Mouse (Mus musculus): ENCODE results near the gene Gm20683. TPM values are rescaled to one million over a fixed set of nuclear protein-coding genes. Genes with fewer than 3 reads are reported as not detected.

Gm20683 gene
- polyA plus RNA-seq, 1 experiment: 0.67 TPM

- Histone ChIP-seq H3K4me2 (ENCODE audit: low read depth) (peak overlapping the region; percentile 88), H3ac (ENCODE audit: control insufficient read depth, insufficient read length) (no peak overlapping the region), H3K79me2 (ENCODE audit: control insufficient read depth, insufficient read depth) (peaks cover 5% of the 10 kb centered on the region), H3K4me3 (peak overlapping the region; percentile 32), H3K36me3 (ENCODE audit: control insufficient read depth, insufficient read depth) (no peaks in the 10 kb centered on the region), H3K27me3 (ENCODE audit: control insufficient read depth, insufficient read depth, insufficient read length) (no peaks in the 10 kb centered on the region)
- TF ChIP-seq TCF12 (IDR thresholded peaks at IDR 0.05; ENCODE audit: insufficient read depth, poor library complexity, severe bottlenecking) (no peak), E2F4 (IDR thresholded peaks at IDR 0.05; ENCODE audit: insufficient read depth) (no peak), REST (IDR thresholded peaks at IDR 0.05; ENCODE audit: insufficient read depth, insufficient read length) (no peak), USF1 (IDR thresholded peaks at IDR 0.05; ENCODE audit: low read depth) (no peak), CEBPB (IDR thresholded peaks at IDR 0.05; ENCODE audit: insufficient read depth, poor library complexity, severe bottlenecking) (no peak), SRF (IDR thresholded peaks at IDR 0.05; ENCODE audit: control insufficient read depth, insufficient read length, low read depth) (no peak), MYOG (IDR thresholded peaks at IDR 0.05; ENCODE audit: control insufficient read depth in 1 of 3, insufficient read depth in 1 of 3, insufficient read length in 2 of 3, low read depth in 2 of 3) (no peak), MAX (IDR thresholded peaks at IDR 0.05; ENCODE audit: low read depth) (no peak), MYOD1 (IDR thresholded peaks at IDR 0.05; ENCODE audit: control insufficient read depth in 1 of 3, insufficient read length in 2 of 3, low read depth in 2 of 3) (no peak), POLR2A (IDR thresholded peaks at IDR 0.05; ENCODE audit: insufficient read length, low read depth) (no peak), POLR2AphosphoS2 (IDR thresholded peaks at IDR 0.05; ENCODE audit: insufficient read length, low read depth) (no peak), TCF3 (IDR thresholded peaks at IDR 0.05; ENCODE audit: insufficient read length, low read depth) (no peak)
Measured at GRCm38 (mm10) chr17:25824362-25825142, 17.0 kb downstream of the Gm20683 start.

DNA sequence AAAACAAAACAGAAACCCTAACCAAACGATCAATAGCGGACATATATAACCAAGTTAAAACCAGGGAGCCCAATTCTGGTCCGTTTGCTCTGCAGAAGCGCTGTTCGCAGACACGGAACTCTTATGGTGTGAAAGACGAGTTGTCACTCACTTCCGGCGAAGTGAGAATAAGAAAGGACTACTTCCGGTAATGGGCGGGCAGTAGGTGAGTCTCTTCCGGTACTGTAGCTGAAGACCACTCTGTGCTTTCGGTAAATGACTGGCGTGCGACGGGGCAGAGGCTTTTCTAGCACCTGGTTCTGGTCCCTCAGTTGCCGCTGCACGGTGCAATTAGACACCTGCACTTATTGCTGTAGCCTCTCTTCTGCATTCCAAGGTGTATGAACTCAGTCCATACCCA is 18.1 kb downstream of the Gm20683 start, which contains the start of gene Wdr24:
Gene Wdr24, plus strand, starts transcription at position 176 of the 400 bp plus-strand sequence.
- H3K79me2 ChIP-seq (ENCODE audit: control insufficient read depth, insufficient read depth): no peaks in the 10 kb centered on the region
- TF ChIP-seq MAX (IDR thresholded peaks at IDR 0.05; ENCODE audit: low read depth) (peak; percentile 60), POLR2AphosphoS2 (IDR thresholded peaks at IDR 0.05; ENCODE audit: insufficient read length, low read depth) (peak; percentile 57), SRF (IDR thresholded peaks at IDR 0.05; ENCODE audit: control insufficient read depth, insufficient read length, low read depth) (peak; percentile 52), CEBPB (IDR thresholded peaks at IDR 0.05; ENCODE audit: insufficient read depth, poor library complexity, severe bottlenecking) (no peak), POLR2A (IDR thresholded peaks at IDR 0.05; ENCODE audit: insufficient read length, low read depth) (peak; percentile 62), MYOG (IDR thresholded peaks at IDR 0.05; ENCODE audit: control insufficient read depth in 1 of 3, insufficient read depth in 1 of 3, insufficient read length in 2 of 3, low read depth in 2 of 3) (no peak), REST (IDR thresholded peaks at IDR 0.05; ENCODE audit: insufficient read depth, insufficient read length) (no peak)
- H3K36me3 ChIP-seq (ENCODE audit: control insufficient read depth, insufficient read depth): no peaks in the 10 kb centered on the region
- no peak within 1 kb of the TSS for H3ac ChIP-seq (ENCODE audit: control insufficient read depth, insufficient read length)
- H3K4me2 ChIP-seq (ENCODE audit: low read depth): peak within 1 kb of the TSS; percentile 88
- no peaks in the 10 kb centered on the region for H3K27me3 ChIP-seq (ENCODE audit: control insufficient read depth, insufficient read depth, insufficient read length)
- peak within 1 kb of the TSS; percentile 32 for H3K4me3 ChIP-seq

GRCm38 (mm10) chr17:25818851-25819780 is 22.4 kb downstream of the Gm20683 start:
- H3ac ChIP-seq (ENCODE audit: control insufficient read depth, insufficient read length): no peak overlapping the region
- no peaks in the 10 kb centered on the region for H3K27me3 ChIP-seq (ENCODE audit: control insufficient read depth, insufficient read depth, insufficient read length)
- TF ChIP-seq MAX (IDR thresholded peaks at IDR 0.05; ENCODE audit: low read depth) (no peak), E2F4 (IDR thresholded peaks at IDR 0.05; ENCODE audit: insufficient read depth) (no peak), TCF12 (IDR thresholded peaks at IDR 0.05; ENCODE audit: insufficient read depth, poor library complexity, severe bottlenecking) (no peak), TCF3 (IDR thresholded peaks at IDR 0.05; ENCODE audit: insufficient read length, low read depth) (no peak), MYOD1 (IDR thresholded peaks at IDR 0.05; ENCODE audit: control insufficient read depth in 1 of 3, insufficient read length in 2 of 3, low read depth in 2 of 3) (peak in 1 of 3 experiments; percentile 26), SRF (IDR thresholded peaks at IDR 0.05; ENCODE audit: control insufficient read depth, insufficient read length, low read depth) (no peak), CEBPB (IDR thresholded peaks at IDR 0.05; ENCODE audit: insufficient read depth, poor library complexity, severe bottlenecking) (no peak), MYOG (IDR thresholded peaks at IDR 0.05; ENCODE audit: control insufficient read depth in 1 of 3, insufficient read depth in 1 of 3, insufficient read length in 2 of 3, low read depth in 2 of 3) (no peak)
- H3K79me2 ChIP-seq (ENCODE audit: control insufficient read depth, insufficient read depth): no peaks in the 10 kb centered on the region
- H3K4me2 ChIP-seq (ENCODE audit: low read depth): peak overlapping the region; percentile 18
- H3K4me3 ChIP-seq: no peak overlapping the region
- no peaks in the 10 kb centered on the region for H3K36me3 ChIP-seq (ENCODE audit: control insufficient read depth, insufficient read depth)

- TF ChIP-seq MYOG (IDR thresholded peaks at IDR 0.05; ENCODE audit: control insufficient read depth in 1 of 3, insufficient read depth in 1 of 3, insufficient read length in 2 of 3, low read depth in 2 of 3) (no peak), POLR2A (IDR thresholded peaks at IDR 0.05; ENCODE audit: insufficient read length, low read depth) (no peak), REST (IDR thresholded peaks at IDR 0.05; ENCODE audit: insufficient read depth, insufficient read length) (no peak), CEBPB (IDR thresholded peaks at IDR 0.05; ENCODE audit: insufficient read depth, poor library complexity, severe bottlenecking) (no peak), MYOD1 (IDR thresholded peaks at IDR 0.05; ENCODE audit: control insufficient read depth in 1 of 3, insufficient read length in 2 of 3, low read depth in 2 of 3) (no peak), POLR2AphosphoS2 (IDR thresholded peaks at IDR 0.05; ENCODE audit: insufficient read length, low read depth) (no peak), MAX (IDR thresholded peaks at IDR 0.05; ENCODE audit: low read depth) (no peak), E2F4 (IDR thresholded peaks at IDR 0.05; ENCODE audit: insufficient read depth) (no peak), USF1 (IDR thresholded peaks at IDR 0.05; ENCODE audit: low read depth) (no peak), SRF (IDR thresholded peaks at IDR 0.05; ENCODE audit: control insufficient read depth, insufficient read length, low read depth) (no peak), TCF12 (IDR thresholded peaks at IDR 0.05; ENCODE audit: insufficient read depth, poor library complexity, severe bottlenecking) (no peak), TCF3 (IDR thresholded peaks at IDR 0.05; ENCODE audit: insufficient read length, low read depth) (no peak)
- Histone ChIP-seq H3ac (ENCODE audit: control insufficient read depth, insufficient read length) (no peak overlapping the region), H3K27me3 (ENCODE audit: control insufficient read depth, insufficient read depth, insufficient read length) (no peaks in the 10 kb centered on the region)
Measured at GRCm38 (mm10) chr17:25817662-25818061, 23.9 kb downstream of the Gm20683 start.

More at GRCm38 (mm10) chr17:25817662-25818061, 23.9 kb downstream of the Gm20683 start:
- Histone ChIP-seq H3K79me2 (ENCODE audit: control insufficient read depth, insufficient read depth) (no peaks in the 10 kb centered on the region), H3K4me3 (no peak overlapping the region), H3K4me2 (ENCODE audit: low read depth) (no peak overlapping the region), H3K36me3 (ENCODE audit: control insufficient read depth, insufficient read depth) (no peaks in the 10 kb centered on the region)
